Mouse (Mus musculus): ENCODE measurements around the gene Carhsp1.

The Carhsp1 gene

DNA sequence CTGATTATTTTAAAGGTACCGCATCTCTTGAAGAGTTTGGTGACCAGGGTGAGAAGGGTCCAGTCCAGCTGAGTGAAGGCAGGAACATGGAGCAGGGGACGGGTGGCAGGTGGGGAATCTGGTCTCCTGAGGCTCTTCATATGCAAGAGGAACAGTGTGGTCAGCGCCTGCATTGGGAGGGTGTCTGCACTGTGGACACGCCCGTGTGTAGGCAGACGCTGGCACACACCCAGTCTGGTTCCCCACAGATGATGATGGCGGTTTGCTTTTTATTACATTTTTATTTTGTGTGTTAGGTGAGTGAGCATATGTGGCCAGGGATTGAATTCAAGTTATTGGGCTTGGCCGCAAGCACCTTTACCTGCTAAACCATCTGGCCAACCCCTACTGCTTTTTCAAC is 3.6 kb upstream of the Carhsp1 start:
- no peak for DNase-seq (ENCODE audit: extremely low spot score, low spot score)

DNA sequence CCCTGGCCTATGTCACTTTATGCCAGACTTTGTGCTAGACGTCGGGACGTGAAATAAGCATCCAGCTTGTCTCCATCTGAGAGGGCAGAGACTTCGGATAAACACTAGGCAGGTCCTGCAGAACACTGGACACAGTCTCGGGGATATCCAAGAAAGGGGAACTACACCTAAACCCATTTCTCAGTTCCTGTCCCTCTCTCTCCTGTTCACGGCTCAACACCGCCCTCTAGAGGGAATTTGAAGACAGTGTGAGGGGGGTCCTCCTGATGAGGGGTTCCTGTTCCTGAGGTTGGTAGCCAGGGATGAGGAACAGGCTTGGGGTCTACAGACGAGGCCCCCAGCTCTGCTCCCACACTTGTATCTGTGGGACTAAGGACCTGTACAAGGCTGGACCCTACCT is 2.2 kb upstream of the Carhsp1 start:
- peak; percentile 66 for DNase-seq (ENCODE audit: extremely low spot score, low spot score)

DNA sequence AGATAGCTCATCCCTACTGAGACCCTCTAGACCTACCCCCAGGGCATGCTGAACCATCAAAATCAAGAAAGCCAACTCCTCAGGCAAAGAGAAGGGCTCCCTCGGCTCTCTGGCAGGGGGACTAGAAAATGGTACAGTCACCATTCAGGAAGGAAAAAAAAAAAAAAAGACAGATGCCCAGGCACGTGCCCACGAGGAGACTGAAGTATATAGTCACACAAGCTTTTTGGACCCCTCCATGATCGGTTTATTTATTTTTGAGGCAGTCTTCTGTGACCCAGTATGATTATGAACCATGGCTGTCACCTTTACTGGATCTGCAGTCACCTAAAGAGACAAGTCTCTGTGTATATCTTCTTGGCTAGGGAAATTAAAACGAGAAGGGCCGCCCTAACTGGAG is 1.4 kb upstream of the Carhsp1 start:
- DNase-seq (ENCODE audit: extremely low spot score, low spot score), result no peak

DNA sequence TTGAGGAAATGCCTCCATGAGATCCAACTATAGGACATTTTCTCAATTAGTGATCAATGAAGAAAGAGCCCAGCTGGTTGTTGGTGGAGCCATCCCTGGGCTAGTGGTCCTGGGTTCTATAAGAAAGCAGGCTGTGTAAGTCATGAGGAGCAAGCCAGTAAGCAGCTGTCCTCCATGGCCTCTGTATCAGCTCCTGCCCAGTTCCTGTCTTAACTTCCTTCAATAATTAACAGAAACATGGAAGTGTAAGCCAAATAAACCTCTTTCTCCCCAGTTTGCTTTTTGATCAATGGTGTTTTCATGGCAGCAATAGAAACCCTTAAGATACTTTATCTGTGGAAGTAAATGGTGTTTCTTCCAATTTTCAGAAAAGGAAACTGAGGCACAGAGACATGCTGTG is 856 bp upstream of the Carhsp1 start:
- DNase-seq (ENCODE audit: extremely low spot score, low spot score), result no peak

DNA sequence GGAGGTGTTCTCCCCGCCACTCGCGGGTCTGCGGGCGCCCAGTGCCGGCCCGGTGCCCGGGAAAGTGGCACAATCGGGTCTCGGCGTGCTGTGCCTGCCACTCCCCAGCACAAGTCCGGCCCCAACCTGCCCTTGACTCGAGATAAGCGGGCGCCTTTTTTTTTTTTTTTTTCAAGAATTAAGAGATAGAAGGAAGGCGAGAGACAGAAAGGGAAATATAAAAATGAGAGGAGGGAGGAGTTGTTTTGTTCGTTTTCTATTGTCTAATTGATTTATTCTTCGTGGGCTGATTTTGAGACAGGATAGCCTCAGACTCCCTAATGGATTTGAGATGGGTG is 364 bp upstream of the Carhsp1 start:
- no peak for DNase-seq (ENCODE audit: extremely low spot score, low spot score)

DNA sequence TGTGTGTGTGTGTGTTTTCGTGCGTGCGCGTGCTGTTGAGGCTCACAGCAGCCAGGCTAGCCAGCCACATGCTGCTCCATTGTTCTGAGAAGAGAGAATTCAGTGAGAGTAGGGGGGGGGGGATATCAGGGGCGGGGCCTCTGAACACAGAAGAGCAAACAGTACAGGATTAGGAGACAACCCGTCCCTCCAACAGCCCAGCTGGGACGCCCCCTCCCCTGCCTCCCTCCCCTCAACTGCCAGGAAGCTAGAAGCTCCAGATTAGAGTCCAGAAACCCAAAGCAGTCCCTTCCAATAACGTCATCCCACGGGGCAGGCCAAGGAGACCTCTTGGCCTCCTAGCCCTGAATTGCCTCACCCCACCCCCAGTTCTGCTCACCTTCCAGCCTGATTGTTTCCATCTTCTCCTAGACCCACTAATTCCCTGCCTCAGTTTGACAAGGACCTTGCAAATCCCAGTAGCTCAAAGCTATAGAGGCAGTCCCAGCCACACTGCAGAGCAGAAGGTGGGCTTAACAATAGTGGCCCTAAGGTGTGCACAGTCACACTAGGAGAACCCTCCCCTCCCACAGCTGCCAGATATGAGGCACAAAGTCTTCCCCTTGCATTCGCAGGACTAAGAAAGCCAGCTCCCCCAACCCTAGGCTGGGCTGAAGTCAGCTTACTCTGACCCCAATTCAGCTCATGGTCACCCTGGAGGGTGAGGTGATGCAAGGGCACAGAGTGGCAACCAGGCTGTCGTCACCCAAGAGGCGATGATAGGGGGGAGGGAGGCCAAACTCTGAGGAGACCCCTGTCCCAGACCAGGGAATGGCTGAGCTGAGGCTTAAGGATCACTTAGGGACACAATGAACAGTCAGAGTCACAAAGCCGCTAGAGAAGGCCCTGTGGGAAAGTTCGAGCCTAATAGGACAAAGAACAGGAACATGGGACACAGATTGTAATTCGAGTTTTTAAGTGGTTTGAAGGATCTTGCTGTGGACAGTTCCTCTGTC is 1.6 kb downstream of the Carhsp1 start:
- DNase-seq (ENCODE audit: extremely low spot score, low spot score), result peak; percentile 60

DNA sequence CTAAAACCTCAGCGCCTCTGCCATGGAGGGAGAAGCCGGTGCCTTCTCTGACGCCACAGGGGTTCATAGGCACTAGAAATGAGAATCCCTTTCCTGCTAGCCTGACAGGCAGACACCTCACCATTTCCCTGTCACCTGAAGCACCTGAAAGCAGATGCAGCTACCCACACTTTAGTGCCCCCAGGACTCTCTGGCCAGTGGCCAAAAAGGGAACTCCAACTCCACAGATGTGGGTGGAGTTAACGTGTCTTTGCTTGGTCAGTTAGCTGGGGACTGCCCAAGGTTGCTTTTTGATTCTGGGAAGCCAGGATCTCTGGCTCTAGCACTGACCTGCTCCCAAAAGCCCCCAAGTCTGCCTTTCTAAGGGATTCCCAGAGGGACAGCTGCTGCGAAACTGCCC is 2.5 kb downstream of the Carhsp1 start:
- DNase-seq (ENCODE audit: extremely low spot score, low spot score), result no peak

DNA sequence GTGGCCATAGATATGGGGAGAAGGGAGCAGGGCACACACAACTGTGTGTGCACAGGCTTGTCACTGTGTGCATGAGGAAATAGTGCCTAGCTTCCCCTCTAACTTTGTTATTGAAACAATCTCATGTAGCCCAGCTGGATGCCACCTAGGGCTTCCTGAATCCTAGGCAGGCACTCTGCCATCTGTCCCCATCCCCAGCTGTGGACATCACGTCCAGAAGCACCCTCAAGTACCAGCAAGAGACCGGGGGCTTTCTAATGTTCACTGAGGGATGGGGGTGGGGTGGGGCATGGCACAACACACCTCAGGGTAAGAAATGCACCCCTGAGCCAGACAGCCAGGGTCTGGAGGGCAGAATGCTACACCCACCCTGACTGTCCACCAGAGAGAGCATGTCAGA is 3.6 kb downstream of the Carhsp1 start:
- DNase-seq (ENCODE audit: extremely low spot score, low spot score), result no peak

DNA sequence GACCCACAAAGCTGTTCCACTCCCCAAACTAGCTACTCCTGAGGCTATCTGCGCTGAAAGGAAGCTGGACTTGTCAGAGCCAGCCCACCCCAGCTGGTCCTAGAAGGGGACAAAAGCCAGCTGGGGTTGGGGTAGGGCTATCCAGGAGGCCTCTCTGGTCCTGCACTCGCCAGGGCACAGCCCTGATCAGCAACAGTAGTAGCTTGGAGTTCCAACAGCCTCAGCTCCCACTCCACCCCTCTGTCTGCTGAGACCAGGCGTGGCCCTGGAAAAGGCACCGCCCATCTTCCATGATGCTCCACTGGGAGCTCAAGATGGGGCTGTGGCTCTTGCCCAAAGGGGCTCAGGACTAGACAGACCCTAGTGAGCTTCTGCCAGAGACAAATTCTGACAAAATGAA is 4.1 kb downstream of the Carhsp1 start:
- no peak for DNase-seq (ENCODE audit: extremely low spot score, low spot score)

DNA sequence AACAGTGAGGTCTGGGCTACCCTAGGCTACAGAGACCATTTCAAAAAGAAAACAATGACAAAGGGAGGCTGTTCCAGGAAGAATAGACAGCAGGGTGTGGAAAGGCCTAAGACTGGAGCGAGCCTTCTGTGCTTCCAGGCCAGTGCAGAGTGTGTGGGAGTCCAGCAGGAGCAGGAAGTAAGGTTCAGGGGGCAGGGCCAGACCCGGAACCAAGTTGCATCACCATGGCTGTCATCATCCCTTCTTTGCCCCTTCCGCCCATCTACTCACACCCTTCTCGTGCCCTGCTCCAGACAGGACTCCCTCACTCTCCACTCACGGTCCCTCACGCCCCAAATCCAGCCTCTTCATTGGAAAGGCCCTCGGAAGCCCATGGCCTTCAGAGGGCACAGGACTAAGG is 4.7 kb downstream of the Carhsp1 start:
- DNase-seq (ENCODE audit: extremely low spot score, low spot score), result no peak

DNA sequence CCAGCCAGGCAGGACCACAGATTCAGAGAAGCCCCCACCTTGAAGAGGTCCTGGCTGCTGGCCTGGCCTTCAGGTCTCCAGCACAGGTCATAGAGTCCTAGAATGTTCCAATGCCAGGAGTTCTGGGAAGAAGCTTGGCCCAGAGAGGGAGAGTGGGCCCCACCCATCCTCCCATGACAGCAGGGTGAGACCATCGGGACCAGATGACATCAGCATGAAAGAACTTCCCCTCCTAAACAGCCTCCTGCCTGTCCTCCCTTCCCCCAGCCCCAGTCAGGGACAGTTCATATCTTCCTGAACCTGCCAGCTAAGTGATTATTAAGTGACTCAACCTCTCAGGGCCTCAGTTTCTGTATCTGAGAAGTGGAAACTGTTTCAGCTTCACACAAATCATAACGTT is 5.5 kb downstream of the Carhsp1 start:
- no peak for DNase-seq (ENCODE audit: extremely low spot score, low spot score)

DNA sequence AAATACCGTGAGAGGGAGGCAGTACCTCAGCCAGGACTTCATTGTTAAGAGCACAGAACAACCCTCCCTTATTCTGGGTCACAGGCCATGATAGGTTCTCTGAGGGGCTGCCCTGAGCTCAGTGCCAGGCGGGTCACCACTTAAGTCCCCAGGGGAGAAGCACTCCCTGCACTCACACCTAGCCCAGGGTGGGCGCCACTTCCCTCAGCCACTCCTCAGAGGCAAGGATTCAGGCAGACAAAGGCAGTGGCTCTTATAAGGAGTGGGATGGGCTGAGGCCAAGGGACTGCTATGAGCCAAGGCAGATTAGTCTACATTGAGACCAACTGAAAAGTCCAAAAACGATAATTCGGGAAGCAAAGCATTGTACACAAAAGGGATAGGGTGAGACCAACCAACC is 6.6 kb downstream of the Carhsp1 start:
- DNase-seq (ENCODE audit: extremely low spot score, low spot score), result no peak

DNA sequence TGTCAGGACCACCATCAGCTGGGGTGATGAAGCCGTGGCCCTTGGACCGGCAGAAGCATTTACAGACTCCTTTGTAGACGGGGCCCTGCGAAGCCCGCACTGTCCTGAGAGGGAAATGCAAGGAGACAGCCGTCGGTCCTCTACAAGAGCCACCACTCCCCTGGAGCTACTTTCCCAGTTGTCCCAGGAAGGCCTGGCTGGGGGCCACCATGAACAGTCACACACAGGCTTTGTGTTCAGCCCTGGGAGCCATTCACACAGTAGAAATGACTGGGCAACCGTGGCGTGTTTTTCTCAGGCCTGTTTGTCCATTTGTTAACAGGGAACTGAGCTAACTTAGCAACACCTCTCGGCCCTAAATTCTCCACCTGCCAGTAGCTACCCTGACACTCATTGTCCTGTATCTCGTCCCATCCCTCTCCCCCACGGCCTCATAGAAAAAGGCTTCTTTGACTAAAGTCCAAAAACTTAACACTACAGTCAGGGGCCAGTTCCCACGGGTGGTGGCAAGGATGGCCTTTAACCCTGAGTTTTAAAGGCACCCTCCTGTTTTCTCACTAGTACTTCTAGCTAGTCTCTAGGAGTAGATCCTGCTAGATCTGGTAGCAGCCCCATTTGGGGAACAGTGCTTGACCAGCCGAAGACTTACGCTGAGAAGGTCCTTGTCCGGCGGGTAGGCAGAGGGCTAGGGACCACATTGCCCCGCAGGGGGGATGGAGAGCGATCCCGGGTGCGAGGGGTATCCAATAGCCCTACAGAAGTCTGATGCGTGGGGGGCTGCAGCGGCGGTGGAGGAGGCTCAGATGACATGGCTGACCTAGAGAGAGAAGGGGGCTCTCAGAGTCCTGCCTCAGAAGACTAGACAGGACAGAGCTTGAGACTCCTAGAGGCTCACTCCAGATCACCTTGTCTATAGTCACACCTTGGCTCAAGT is 8.1 kb downstream of the Carhsp1 start:
- no peak for DNase-seq (ENCODE audit: extremely low spot score, low spot score)

DNA sequence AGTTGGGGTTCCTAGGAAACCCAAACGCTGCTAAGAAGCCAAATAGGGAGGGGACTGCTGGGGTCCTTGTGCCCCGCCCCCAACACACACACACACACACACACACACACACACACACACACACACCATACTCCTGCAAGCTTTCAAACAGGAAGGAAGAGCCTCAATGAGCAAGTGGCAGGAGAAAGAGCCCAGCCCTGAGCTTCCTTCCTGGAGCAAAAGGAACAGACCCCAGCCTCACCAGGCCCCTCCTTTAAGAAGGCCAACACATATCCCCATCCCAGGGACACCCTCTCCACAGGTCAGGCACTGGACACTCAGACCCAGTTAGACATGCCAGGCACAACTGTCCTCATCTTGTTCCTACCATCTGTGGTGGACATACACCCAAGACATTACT is 8.9 kb downstream of the Carhsp1 start:
- no peak for DNase-seq (ENCODE audit: extremely low spot score, low spot score)

DNA sequence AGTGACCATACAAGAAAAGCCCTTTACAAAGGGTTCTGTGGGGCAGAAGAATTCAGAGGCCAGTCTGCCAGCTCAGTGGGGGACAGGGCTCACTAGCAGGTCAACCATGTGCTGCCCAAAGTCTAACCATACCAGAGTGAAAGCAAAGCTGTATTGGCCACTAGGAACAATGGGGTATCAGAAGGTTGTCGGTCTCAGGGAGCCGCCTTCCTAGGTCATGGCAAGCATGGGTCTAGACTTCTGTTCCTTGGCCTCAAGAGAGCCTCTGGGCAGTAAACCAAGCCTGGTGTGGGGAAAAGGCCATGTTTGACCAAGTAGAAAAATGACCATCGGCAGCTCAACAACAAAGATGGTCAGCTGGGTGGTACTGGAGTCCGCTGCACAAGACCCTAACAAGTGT is 13.2 kb downstream of the Carhsp1 start:
- no peak for DNase-seq (ENCODE audit: extremely low spot score, low spot score)

DNA sequence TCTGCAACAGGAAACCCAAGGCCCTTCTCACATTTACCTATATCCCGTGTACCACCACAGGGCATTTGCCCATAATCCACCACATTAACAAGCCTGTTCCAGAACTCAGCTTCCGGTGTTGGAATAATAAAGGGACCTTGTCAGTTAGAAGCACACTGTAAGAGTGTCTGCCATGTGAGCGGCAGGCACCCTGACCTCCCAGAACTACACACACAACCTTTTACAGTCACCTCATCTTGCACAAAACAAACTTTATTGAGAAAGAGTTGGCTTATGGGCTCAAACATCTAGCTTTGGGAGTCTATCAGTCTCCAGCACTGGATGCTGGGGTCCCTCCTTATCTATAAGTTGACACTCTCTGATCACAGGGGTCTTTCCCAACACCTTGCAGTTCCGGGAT is 13.6 kb downstream of the Carhsp1 start:
- no peak for DNase-seq (ENCODE audit: extremely low spot score, low spot score)

DNA sequence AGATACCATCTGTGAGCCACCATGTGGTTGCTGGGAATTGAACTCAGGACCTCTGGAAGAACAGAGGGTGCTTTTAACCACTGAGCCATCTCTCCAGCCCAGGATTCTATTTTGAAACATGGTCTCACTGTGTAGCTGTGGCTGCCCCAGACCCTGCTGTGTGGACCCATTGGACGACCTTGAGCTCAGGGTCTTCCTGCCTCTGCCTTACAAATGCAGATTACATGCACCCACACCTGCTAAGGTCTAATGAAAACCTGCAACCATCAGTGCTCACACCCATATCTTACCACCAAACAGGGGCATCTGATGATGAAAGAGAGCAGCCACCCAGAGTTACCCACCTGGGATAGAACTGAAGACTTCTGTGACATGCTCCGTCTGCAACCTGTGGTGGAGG is 15.7 kb downstream of the Carhsp1 start:
- no peak for DNase-seq (ENCODE audit: extremely low spot score, low spot score)

DNA sequence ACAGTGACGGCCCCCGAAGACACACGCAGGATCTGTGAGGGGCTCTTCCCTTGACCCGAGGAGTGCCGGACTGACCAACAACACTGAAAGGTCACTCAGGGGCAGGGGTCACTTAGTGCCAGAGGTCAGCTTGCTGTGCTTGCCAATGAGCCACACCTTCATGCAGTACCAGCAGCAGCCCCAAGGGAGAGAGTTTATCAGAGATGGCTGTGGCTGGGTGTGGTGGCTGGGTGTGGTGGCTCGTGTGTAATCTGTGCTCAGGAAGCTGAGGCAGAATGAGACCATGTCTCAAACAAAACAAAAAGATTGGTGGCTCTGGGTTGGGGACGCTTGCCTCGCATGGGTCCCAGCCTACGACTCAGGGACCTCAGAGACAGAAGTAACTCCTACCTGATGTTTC is 16.4 kb downstream of the Carhsp1 start:
- no peak for DNase-seq (ENCODE audit: extremely low spot score, low spot score)

DNA sequence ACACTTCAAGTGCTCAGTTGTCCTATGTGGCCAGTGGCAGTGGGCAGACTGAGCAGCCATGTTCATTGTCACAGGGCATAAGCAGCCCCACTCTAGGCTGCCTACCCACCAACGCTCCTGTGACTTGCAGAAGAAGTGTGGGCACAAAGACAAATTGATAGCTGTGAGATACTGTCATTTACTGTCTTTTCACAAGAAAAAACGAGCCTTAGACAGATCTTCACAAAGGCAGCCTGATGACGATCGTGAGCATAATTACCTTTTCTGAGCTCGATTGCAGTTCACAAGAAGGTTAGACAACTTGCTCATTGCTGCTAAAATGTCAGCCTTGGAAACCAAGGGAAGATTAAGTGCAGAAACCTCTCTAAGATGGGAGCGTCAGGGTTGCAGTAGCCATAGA is 16.8 kb downstream of the Carhsp1 start:
- DNase-seq (ENCODE audit: extremely low spot score, low spot score), result no peak

DNA sequence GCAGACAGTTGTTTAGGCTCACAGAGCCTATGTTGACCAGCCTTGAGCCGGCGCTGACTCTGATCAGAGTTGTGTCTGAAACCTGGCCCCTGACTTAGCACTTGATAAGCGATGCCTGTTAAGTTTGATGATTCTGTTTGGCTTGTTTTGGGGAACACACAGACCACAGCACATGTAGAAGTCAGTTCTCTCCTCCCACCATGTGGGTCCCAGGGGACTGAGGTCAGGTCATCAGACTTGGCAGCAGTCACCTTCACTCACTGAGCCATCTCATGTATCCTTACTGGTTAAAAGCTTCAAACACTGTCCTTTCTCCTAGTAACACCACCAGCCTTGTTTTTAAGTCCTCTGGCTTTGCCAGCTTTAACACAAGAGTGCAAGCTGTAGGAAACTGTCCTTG is 21.9 kb downstream of the Carhsp1 start:
- no peak for DNase-seq (ENCODE audit: extremely low spot score, low spot score)

DNA sequence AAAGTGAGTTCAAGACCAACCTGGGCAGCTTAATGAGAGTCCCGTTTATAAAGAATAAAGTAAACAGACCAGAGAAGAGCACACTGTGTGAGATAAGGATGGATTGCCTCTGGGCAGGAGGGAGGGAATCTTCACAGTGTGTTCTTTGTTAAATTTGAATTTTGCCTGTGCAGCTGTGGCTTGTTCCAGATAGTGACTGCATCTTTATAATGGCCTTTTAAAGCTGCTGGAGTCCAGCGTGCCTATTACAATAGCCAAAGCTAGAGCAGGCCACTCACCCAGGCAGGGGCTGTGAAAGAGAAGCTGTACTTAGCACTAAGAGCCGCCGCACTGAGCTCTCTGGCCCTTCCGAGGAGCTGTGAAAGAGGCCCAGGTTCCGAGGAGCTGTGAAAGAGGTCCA is 26.4 kb downstream of the Carhsp1 start:
- no peak for DNase-seq (ENCODE audit: extremely low spot score, low spot score)

DNA sequence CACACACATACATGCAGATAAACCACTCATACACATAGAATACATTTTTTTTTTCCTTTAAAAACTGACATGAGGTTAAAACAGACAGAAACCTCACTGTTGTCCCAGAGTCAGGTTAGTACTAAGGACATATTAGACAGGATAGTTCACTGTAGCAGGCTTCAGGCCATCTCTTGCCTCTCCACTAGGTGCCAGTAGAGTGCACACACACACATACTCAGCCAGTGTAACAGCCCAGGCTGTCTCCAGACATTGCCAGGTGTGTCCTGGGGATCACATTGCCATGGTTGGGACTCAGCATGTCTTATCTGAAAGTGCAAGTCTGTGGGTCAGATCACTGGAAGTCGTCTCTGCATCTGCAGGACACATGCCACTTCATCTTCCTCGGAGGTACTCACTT is 28.1 kb downstream of the Carhsp1 start:
- no peak for DNase-seq (ENCODE audit: extremely low spot score, low spot score)
